Mouse (Mus musculus) embryonic fibroblast, embryonic 13.5 days (primary cell): Measurements from ENCODE around the gene Pdap1.

Experiments used
- CTCF ChIP-seq: IDR thresholded peaks from 2 replicates; pipeline ENCODE4 v1.5.1; 2011; ENCODE audit warnings: mild to moderate bottlenecking, control low read depth, low read length, moderate library complexity, borderline replicate concordance; ENCODE audit not compliant: insufficient read depth
- POLR2A ChIP-seq: IDR thresholded peaks from 2 replicates; pipeline ENCODE4 v1.6.1; 2011; ENCODE audit warnings: low read depth, mild to moderate bottlenecking, control low read depth, low read length, moderate library complexity

GRCm38 (mm10) chr5:145119385-145119784 lies 20.7 kb downstream of the Pdap1 start:
- no peak for TF ChIP-seq POLR2A
- peak; percentile 42; the same call in 1 of the 2 replicates for TF ChIP-seq CTCF
